Mouse (Mus musculus) embryonic facial prominence, embryonic 11.5 days (tissue): ENCODE data around the gene Tor3a. TPM values are rescaled to one million over a fixed set of nuclear protein-coding genes. Genes with fewer than 3 reads are reported as not detected.
"Not testable (repeated sequence)": the region's sequence is repeated elsewhere in the genome, so short reads cannot be mapped to it uniquely, and the experiment has no call there.

Experiments used
- ATAC-seq: fragments of 200-750 bp; cut with Nextera tagmentation; replicated peaks from 2 replicates; pipeline ENCODE4 v1.8.0; 2017; ENCODE audit warnings: low read depth; ENCODE audit not compliant: insufficient number of reproducible peaks, low FRiP score, low TSS enrichment
- DNase-seq: peaks from one replicate; pipeline ENCODE4 v3.0.0-alpha.2; 2015; ENCODE audit warnings: low spot score
- H3K27ac ChIP-seq: fragments of 300-500 bp; sonication (generic); replicated peaks from 2 replicates; pipeline ENCODE4 v1.5.1; 2014; ENCODE audit warnings: mild to moderate bottlenecking, low read depth, low read length, control low read depth
- H3K27me3 ChIP-seq: fragments of 300-500 bp; sonication (generic); 2 replicates; pipeline ENCODE4 v1.6.1; 2014; ENCODE audit warnings: mild to moderate bottlenecking, low read length, moderate library complexity, mixed read lengths; ENCODE audit not compliant: control insufficient read depth, insufficient read depth
- H3K36me3 ChIP-seq: fragments of 300-500 bp; sonication (generic); replicated peaks from 2 replicates; pipeline ENCODE4 v1.6.1; 2014; ENCODE audit warnings: low read depth, mild to moderate bottlenecking, low read length, moderate library complexity, mixed read lengths; ENCODE audit not compliant: control insufficient read depth, insufficient read depth
- H3K4me1 ChIP-seq: fragments of 300-500 bp; sonication (generic); 2 replicates; pipeline ENCODE4 v1.6.1; 2014; ENCODE audit warnings: low read length, mixed read lengths; ENCODE audit not compliant: control insufficient read depth, insufficient read depth
- H3K4me2 ChIP-seq: fragments of 300-500 bp; sonication (generic); 2 replicates; pipeline ENCODE4 v1.6.1; 2014; ENCODE audit warnings: low read depth, mild to moderate bottlenecking, control low read depth, low read length, moderate library complexity
- H3K4me3 ChIP-seq: fragments of 300-500 bp; sonication (generic); 2 replicates; pipeline ENCODE4 v1.5.1; 2014; ENCODE audit warnings: low read depth, low read length, control low read depth
- H3K9ac ChIP-seq: fragments of 300-500 bp; sonication (generic); replicated peaks from 2 replicates; pipeline ENCODE4 v1.6.1; 2014; ENCODE audit warnings: mild to moderate bottlenecking, control low read depth, low read length
- H3K9me3 ChIP-seq: fragments of 300-500 bp; sonication (generic); replicated peaks from 2 replicates; pipeline ENCODE4 v1.6.1; 2016; ENCODE audit warnings: mild to moderate bottlenecking, low read length, inconsistent platforms, mixed read lengths; ENCODE audit not compliant: control insufficient read depth
- WGBS: fragments of 180-500 bp; shearing (Covaris S2); extraction: QIAGEN DNeasy Blood & Tissue Kit; methylation state at CpG from one replicate; pipeline ENCODE4 v1.1.7; 2014; 5-methylcytosine and 5-hydroxymethylcytosine counted together
- polyA plus RNA-seq: library from polyadenylated mRNA; unstranded; fragments of >200 nt; fragmentation: Nextera tagmentation; extraction: Ambion mirVana; gene quantifications from 2 replicates; pipeline ENCODE4 v1.2.1, GENCODE M21; 2014

Tor3a gene
- polyA plus RNA-seq, 1 experiment from 2014 or later: 3.3 TPM

DNA sequence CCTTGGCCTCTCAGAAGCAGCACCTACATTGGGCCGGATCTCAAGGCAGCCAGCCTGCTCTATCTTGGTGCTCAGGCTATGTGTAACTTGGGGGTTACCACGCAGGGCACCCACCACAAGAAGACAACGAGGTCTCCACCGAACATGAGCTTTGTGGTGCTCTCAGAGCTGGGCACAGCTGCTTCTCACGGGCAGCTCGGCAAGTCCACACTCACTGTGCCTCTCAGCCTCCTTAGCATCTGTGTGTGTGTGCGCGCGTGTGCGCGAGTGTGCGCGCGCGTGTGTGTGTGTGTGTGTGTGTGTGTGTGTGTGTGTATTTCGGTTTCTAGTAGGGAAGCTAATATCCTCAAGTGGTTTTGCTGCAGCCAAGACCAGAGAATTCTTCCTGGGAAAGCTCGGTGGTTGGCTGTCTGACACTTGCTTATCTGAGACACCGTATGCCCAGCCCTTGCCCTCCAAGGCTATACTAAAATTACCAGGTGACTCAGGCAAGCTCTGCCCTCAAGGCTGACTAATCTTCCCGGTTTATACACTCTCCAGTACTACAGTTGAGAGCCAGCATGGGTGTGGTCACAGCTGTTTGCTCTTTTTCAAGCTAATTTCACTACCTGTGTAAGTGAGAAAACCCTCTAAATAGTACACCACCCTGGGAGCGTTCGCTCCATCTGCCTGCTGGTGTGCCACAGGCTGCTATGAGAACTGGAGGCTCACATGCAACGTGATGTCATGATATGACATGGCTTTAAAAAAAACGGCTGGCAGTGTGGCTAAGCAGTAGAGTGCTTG lies 6.8 kb downstream of the Tor3a start:
- no peak for ATAC-seq
- DNase-seq: no peak

DNA sequence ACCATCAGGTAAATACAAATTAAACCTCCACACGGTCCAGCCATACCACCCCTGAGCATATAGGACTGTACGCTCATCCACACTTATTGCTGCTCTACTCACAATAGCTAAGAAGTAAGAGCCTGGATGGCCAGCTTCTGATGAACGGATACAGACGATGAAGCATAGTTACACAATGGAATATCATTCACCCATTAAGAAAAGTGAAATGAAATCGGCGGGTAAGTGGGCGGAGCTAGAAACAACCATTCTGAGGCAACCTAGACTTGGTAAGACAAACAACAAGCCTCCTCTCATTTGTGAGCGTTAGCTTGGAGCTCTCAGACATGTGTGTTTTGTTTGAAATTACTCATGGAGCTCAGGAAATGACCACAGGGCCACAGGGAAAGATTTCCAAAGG lies 8.4 kb downstream of the Tor3a start:
- Histone ChIP-seq H3K9ac (no peak overlapping the region), H3K4me3 (no peak overlapping the region), H3K27me3 (no peaks in the 10 kb centered on the region), H3K36me3 (no peaks in the 10 kb centered on the region), H3K27ac (no peak overlapping the region), H3K9me3 (no peaks in the 10 kb centered on the region), H3K4me2 (no peak overlapping the region), H3K4me1 (no peaks in the 10 kb centered on the region; the same call in 1 of the 2 replicates)
- no peak for ATAC-seq
- WGBS: 91% methylated on average over 8 of the region's 8 CpGs
- DNase-seq: no peak

More for the DNA sequence above, 6.8 kb downstream of the Tor3a start:
- no peaks in the 10 kb centered on the region for H3K9me3 ChIP-seq
- 86% methylated on average over 23 of the region's 23 CpGs for WGBS
- no peak overlapping the region for H3K4me2 ChIP-seq
- H3K27me3 ChIP-seq: no peaks in the 10 kb centered on the region
- no peak overlapping the region for H3K4me3 ChIP-seq
- H3K4me1 ChIP-seq: no peaks in the 10 kb centered on the region; the same call in 1 of the 2 replicates
- no peaks in the 10 kb centered on the region for H3K36me3 ChIP-seq
- no peak overlapping the region for H3K9ac ChIP-seq
- no peak overlapping the region for H3K27ac ChIP-seq

DNA sequence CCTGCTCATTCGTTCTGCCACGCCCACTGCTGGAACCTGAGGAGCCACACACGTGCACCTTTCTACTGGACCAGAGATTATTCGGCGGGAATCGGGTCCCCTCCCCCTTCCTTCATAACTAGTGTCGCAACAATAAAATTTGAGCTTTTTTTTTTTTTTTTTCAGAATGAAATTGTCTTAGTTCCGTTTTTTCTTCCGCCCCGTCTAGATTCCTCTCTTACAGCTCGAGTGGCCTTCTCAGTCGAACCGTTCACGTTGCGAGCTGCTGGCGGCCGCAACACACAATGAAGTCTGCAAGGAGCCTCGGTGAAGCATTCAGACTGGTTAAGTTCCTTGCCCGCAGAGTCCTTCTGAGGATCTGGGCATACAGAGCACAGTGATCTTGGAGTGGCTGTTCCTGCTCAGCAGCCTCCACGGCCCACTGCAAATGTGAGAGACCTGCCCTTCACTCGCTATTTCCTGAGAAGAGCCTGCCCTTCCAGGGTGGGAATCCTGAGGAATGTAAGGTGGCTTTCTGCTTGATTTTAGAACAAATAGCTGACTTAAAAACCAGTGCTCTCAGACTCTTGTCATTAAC lies 13.4 kb downstream of the Tor3a start:
- not testable (repeated sequence) for H3K4me1 ChIP-seq, H3K4me3 ChIP-seq, H3K4me2 ChIP-seq, H3K9ac ChIP-seq, H3K27me3 ChIP-seq, H3K36me3 ChIP-seq, ATAC-seq, H3K9me3 ChIP-seq, H3K27ac ChIP-seq
- DNase-seq: peak; percentile 12
- WGBS: 80% methylated on average over 19 of the region's 21 CpGs

DNA sequence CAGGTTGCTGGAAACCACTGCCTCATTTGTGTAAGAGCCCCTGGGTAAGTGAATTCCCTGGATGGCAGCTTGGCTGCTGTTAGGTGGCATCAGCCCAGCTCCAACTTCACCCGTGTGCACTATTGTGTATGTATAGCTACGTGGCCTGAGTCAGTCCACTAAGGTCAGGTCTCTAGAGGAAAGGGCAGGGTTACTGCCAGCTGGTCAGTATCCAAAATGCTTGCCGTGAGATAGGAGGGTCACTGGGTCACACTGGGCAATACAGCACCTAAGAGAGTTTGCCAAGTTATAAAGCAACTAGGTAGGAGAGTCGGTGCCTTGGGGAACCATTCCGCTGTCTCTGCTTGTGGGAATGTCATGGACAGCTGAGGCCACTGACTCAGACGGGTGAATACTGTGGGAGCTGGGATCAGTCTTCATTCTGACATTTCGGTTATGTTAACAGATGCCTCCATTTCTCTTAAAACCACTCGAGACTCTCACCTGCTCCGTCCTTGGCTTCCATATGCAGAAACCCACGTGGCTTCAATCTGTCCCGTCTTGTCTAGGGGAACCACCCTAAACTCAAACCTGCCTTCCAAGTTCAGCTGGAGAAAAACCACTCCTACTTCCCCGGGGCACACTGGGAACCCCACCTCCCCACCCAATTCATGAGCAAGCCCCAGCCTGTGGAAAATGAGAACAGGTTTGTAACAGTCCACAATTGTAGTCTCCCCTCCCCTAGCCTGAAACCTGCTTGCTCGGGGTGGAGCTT lies 14.1 kb downstream of the Tor3a start:
- Histone ChIP-seq H3K9me3 (no peaks in the 10 kb centered on the region), H3K9ac (no peak overlapping the region), H3K36me3 (no peaks in the 10 kb centered on the region), H3K27me3 (no peaks in the 10 kb centered on the region), H3K4me2 (no peak overlapping the region), H3K4me3 (no peak overlapping the region), H3K27ac (no peak overlapping the region), H3K4me1 (no peaks in the 10 kb centered on the region)
- DNase-seq (peak; percentile 18), ATAC-seq (no peak)
- WGBS: 74% methylated on average over 13 of the region's 13 CpGs

DNA sequence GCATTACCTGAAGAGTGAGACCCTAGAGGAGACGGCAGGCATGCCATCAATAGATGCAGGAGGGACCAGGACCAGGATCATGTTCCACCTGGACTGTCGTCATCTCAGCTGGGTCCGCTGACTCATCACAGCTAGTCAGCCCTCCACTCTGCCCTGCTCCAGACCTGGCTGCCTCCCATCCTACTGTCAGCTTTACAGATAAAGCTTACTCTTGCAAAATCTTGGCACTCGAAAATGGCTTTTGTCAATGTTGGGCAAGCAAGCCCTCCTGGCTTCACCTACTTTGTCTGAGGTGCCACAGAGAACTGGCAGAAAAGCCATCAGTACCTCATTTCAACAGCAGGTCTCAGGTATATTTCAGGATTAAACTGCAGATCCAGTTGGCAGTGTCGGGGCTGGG lies 15.5 kb downstream of the Tor3a start:
- DNase-seq (no peak), ATAC-seq (no peak)
- no peak overlapping the region for H3K4me3 ChIP-seq
- no peak overlapping the region for H3K4me2 ChIP-seq
- no peaks in the 10 kb centered on the region for H3K9me3 ChIP-seq
- no peaks in the 10 kb centered on the region for H3K36me3 ChIP-seq
- WGBS: 79% methylated on average over 5 of the region's 5 CpGs
- no peak overlapping the region for H3K9ac ChIP-seq
- H3K27ac ChIP-seq: no peak overlapping the region
- H3K4me1 ChIP-seq: no peaks in the 10 kb centered on the region
- no peaks in the 10 kb centered on the region for H3K27me3 ChIP-seq

DNA sequence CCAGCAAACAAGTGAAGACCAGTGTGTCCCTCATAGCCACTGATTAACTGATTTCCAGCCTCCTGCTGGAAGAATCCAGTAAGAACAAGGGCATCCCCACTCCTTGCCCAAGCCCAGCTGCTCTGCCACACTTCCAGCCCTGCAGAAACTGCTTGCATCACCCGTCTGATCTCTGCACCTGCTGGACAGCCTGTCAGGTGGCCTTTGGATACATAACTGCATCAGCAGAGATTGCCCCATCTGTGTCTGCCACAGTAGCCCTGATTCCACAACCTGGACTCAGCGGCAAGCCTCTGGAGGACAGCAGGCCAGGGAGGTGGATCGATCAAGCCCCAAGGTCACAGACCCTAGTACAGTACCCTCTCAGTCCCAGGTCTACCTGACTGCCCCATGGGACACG lies 16.6 kb downstream of the Tor3a start:
- Histone ChIP-seq H3K9ac (no peak overlapping the region), H3K4me1 (no peaks in the 10 kb centered on the region), H3K9me3 (no peaks in the 10 kb centered on the region), H3K27me3 (no peaks in the 10 kb centered on the region), H3K36me3 (no peaks in the 10 kb centered on the region), H3K27ac (no peak overlapping the region), H3K4me3 (no peak overlapping the region), H3K4me2 (no peak overlapping the region)
- 85% methylated on average over 4 of the region's 4 CpGs for WGBS
- DNase-seq (no peak), ATAC-seq (no peak)

DNA sequence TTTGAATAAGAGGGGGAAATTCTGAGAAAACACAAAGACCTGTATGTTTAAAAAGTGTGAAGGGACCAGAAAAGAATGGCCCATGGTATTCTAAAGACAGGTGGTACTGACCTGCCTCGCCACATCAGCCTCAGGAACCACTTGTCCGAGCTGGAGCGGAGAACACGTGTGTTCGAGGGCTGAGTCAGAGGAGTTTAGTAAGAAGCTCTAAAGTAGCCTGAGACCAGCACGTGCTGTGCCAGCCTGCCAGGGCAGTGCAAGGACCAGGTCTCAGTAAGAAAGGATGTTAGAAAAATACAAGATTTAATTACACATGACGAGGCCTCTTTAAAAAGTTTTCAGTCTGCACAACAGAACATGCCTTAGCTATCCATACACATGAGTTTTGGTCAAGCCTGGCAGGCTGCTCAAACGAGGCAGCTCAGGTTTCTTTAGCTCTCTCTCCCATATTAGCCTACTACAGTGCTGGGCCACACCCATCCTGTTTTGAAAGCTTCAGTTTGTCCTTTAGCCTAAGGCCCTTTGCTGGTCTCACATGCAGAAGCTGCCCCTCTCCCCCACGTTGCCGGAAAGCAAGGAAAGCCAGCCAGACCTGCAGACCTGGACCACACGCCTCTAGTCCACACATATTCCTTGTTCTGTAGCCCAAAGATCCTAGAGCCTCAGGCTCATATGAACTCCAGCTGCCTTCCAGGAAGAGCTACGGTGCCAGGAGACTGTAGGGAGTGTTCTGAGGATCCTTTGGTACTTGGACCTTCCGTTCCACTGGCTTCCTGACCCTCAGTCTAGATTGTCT lies 19.2 kb downstream of the Tor3a start:
- Histone ChIP-seq H3K9me3 (no peaks in the 10 kb centered on the region), H3K36me3 (no peaks in the 10 kb centered on the region), H3K4me3 (no peak overlapping the region), H3K27me3 (no peaks in the 10 kb centered on the region), H3K9ac (no peak overlapping the region), H3K4me2 (no peak overlapping the region), H3K27ac (no peak overlapping the region), H3K4me1 (no peaks in the 10 kb centered on the region)
- DNase-seq (peak; percentile 38), ATAC-seq (no peak)
- 64% methylated on average over 13 of the region's 13 CpGs for WGBS
